22 mouse cellular contexts compared by ENCODE assay signal in genomic region chr4:57088301-57088700, GRCm38 (mm10). TPM values are rescaled to one million over a fixed set of nuclear protein-coding genes. Genes with fewer than 3 reads are reported as not detected.
DNase-seq lines count a peak whose midpoint lies in the region; ATAC-seq and TF ChIP-seq lines count a peak whose summit lies in the region.
"Had no signal": no experiment of that assay in that cellular context is flagged by ENCODE, and none has a peak within 500 bp of the region (broad histone marks: within the 10 kb centered on the region; RNA-seq: fewer than 3 reads in every experiment).

No protein-coding gene starts in this region.

- no peak overlapping the region for H3K4me2 ChIP-seq in embryonic facial prominence, embryonic 14.5 days (ENCODE audit: low read depth, low read length)
- no peak overlapping the region for H3K4me2 ChIP-seq in forebrain, postnatal 0 days (ENCODE audit: low read depth)
- H3K4me2 ChIP-seq in forebrain, embryonic 11.5 days (ENCODE audit: low read depth, low read length, severe bottlenecking), result no peak overlapping the region

- H3K4me3 ChIP-seq in embryonic facial prominence, embryonic 14.5 days (ENCODE audit: low read depth, low read length), result no peak overlapping the region
- H3K4me3 ChIP-seq in embryonic facial prominence, embryonic 10.5 days, result no peak overlapping the region
- H3K4me3 ChIP-seq in forebrain, postnatal 0 days (ENCODE audit: low read depth, low read length), result no peak overlapping the region
- no peak overlapping the region for H3K4me3 ChIP-seq in forebrain, embryonic 11.5 days (ENCODE audit: low read depth, low read length)

- no peak for TF ChIP-seq CTCF in forebrain, postnatal 0 days (IDR thresholded peaks at IDR 0.05; ENCODE audit: low read depth)

- 70% methylated on average over 4 of the region's 4 CpGs for WGBS in embryonic facial prominence, embryonic 14.5 days
- 81% methylated on average over 4 of the region's 4 CpGs for WGBS in embryonic facial prominence, embryonic 10.5 days
- WGBS in forebrain, postnatal 0 days, result 70% methylated on average over 4 of the region's 4 CpGs
- WGBS in forebrain, embryonic 11.5 days, result 83% methylated on average over 4 of the region's 4 CpGs

- no peak for ATAC-seq in embryonic facial prominence, embryonic 14.5 days (ENCODE audit: low read depth)
- ATAC-seq in forebrain, postnatal 0 days, result peak; percentile 55; the same call in 1 of the 2 replicates
- no peak for ATAC-seq in forebrain, embryonic 11.5 days (replicated peaks; ENCODE audit: low FRiP score)
- ATAC-seq: activated CD4-positive, CD25-positive, alpha-beta regulatory T cell, adult 4 months; CD4-positive, CD25-positive, alpha-beta regulatory T cell, adult 4 months; Patski had no signal

- no peaks in the 10 kb centered on the region for H3K36me3 ChIP-seq in embryonic facial prominence, embryonic 14.5 days (ENCODE audit: control insufficient read depth, insufficient read depth, low read length)
- no peaks in the 10 kb centered on the region for H3K36me3 ChIP-seq in embryonic facial prominence, embryonic 10.5 days (replicated peaks)
- no peaks in the 10 kb centered on the region for H3K36me3 ChIP-seq in forebrain, postnatal 0 days (ENCODE audit: insufficient read depth)
- H3K36me3 ChIP-seq in forebrain, embryonic 11.5 days (ENCODE audit: control insufficient read depth, insufficient read depth, low read length), result no peaks in the 10 kb centered on the region
- H3K36me3 ChIP-seq: G1E had no signal

- H3K4me1 ChIP-seq in embryonic facial prominence, embryonic 14.5 days (ENCODE audit: control insufficient read depth, insufficient read depth, low read length), result peaks cover 12% of the 10 kb centered on the region
- peaks cover 16% of the 10 kb centered on the region for H3K4me1 ChIP-seq in embryonic facial prominence, embryonic 10.5 days
- no peaks in the 10 kb centered on the region; the same call in 1 of the 2 replicates for H3K4me1 ChIP-seq in forebrain, postnatal 0 days (ENCODE audit: insufficient read depth)
- H3K4me1 ChIP-seq in forebrain, embryonic 11.5 days (replicated peaks; ENCODE audit: control insufficient read depth, insufficient read depth, low read length), result peaks cover 4% of the 10 kb centered on the region

- no peaks in the 10 kb centered on the region for H3K9me3 ChIP-seq in embryonic facial prominence, embryonic 14.5 days (ENCODE audit: control insufficient read depth, low read length)
- no peaks in the 10 kb centered on the region for H3K9me3 ChIP-seq in embryonic facial prominence, embryonic 10.5 days
- H3K9me3 ChIP-seq in forebrain, postnatal 0 days (ENCODE audit: low read length), result no peaks in the 10 kb centered on the region
- no peaks in the 10 kb centered on the region for H3K9me3 ChIP-seq in forebrain, embryonic 11.5 days (ENCODE audit: control insufficient read depth, low read length)

- H3K27ac ChIP-seq in embryonic facial prominence, embryonic 14.5 days (replicated peaks; ENCODE audit: low read depth, low read length), result no peak overlapping the region
- H3K27ac ChIP-seq in embryonic facial prominence, embryonic 10.5 days (replicated peaks), result no peak overlapping the region
- no peak overlapping the region for H3K27ac ChIP-seq in forebrain, postnatal 0 days (ENCODE audit: low read depth, low read length)
- H3K27ac ChIP-seq in forebrain, embryonic 11.5 days (ENCODE audit: low read depth, low read length), result no peak overlapping the region

- DNase-seq in embryonic facial prominence, embryonic 14.5 days (ENCODE audit: low spot score), result peak; percentile 54
- DNase-seq in embryonic facial prominence, embryonic 10.5 days (ENCODE audit: low spot score), result no peak
- no peak for DNase-seq in forebrain, postnatal 0 days
- DNase-seq in forebrain, embryonic 11.5 days (ENCODE audit: low spot score), result no peak
- DNase-seq in fibroblast of lung, adult 2 months (ENCODE audit: low read depth), result peak; percentile 0
- DNase-seq in kidney, adult 9 months, result no peak
- DNase-seq: adrenal gland, adult 2 months; adrenal gland, adult 8-10 months; adrenal gland, postnatal 10 days; adrenal gland, postnatal 14 days; adrenal gland, postnatal 25 days; adrenal gland, postnatal 36 days; B cell, adult 2 months; cerebellum, adult 11 months; cerebellum, adult 11-12 months; cerebellum, adult 18-20 months had no signal

- H3K9ac ChIP-seq in embryonic facial prominence, embryonic 14.5 days (ENCODE audit: low read depth, low read length), result no peak overlapping the region
- no peak overlapping the region for H3K9ac ChIP-seq in forebrain, postnatal 0 days
- H3K9ac ChIP-seq in forebrain, embryonic 11.5 days (ENCODE audit: low read length), result no peak overlapping the region

- no peaks in the 10 kb centered on the region for H3K27me3 ChIP-seq in embryonic facial prominence, embryonic 14.5 days (replicated peaks; ENCODE audit: control insufficient read depth, insufficient read depth, low read length)
- no peaks in the 10 kb centered on the region for H3K27me3 ChIP-seq in embryonic facial prominence, embryonic 10.5 days (replicated peaks; ENCODE audit: low read depth, poor library complexity, severe bottlenecking)
- H3K27me3 ChIP-seq in forebrain, postnatal 0 days (ENCODE audit: insufficient read depth, low read length), result no peaks in the 10 kb centered on the region
- no peaks in the 10 kb centered on the region for H3K27me3 ChIP-seq in forebrain, embryonic 11.5 days (ENCODE audit: control insufficient read depth, insufficient read depth, low read length)
- H3K27me3 ChIP-seq: CH12.LX, Patski had no signal

RNA-seq across cellular contexts. Expression of gene Epb41l4b, which starts 54.9 kb away (rescaled TPM):
- 4.8 and 5.2 TPM in 2 replicates for polyA plus RNA-seq in embryonic facial prominence, embryonic 14.5 days (2014; fragmentation: Nextera tagmentation; extraction: Ambion mirVana)
- 1.2 and 1.4 TPM in 2 replicates for polyA plus RNA-seq in embryonic facial prominence, embryonic 10.5 days (2016; fragmentation: Nextera tagmentation; extraction: Ambion mirVana)
- total RNA-seq in forebrain, postnatal 0 days (2014; rRNA removed), result 4.2 and 6.2 TPM in 2 replicates
- polyA plus RNA-seq in forebrain, postnatal 0 days (2015; fragmentation: Nextera tagmentation; extraction: Ambion mirVana), result 0.96 and 1.8 TPM in 2 replicates
- 0.57 and 0.75 TPM in 2 replicates for polyA plus RNA-seq in forebrain, embryonic 11.5 days (2014; fragmentation: Nextera tagmentation; extraction: Ambion mirVana)
- total RNA-seq: MEL had no signal
- polyA plus RNA-seq: activated CD4-positive, CD25-positive, alpha-beta regulatory T cell, adult 4 months; CD4-positive, CD25-positive, alpha-beta regulatory T cell, adult 4 months; G1E had no signal

Comparison
In these comparisons a context has a peak if more than half of its experiments do, and no peak if none do; other contexts are left out.
1. DNase-seq: peak in embryonic facial prominence, embryonic 14.5 days (single experiment) and fibroblast of lung, adult 2 months (single experiment); none in embryonic facial prominence, embryonic 10.5 days (single experiment), forebrain, postnatal 0 days (single experiment), forebrain, embryonic 11.5 days (single experiment) and kidney, adult 9 months (single experiment).